Mouse (Mus musculus): ENCODE measurements at regions not wholly inside any gene's neighbourhood (a gene's known extent, or its start where the extent isn't known, plus 50 kb on each side); places are given as distances from the start of the nearest gene placed in this dataset.

DNA sequence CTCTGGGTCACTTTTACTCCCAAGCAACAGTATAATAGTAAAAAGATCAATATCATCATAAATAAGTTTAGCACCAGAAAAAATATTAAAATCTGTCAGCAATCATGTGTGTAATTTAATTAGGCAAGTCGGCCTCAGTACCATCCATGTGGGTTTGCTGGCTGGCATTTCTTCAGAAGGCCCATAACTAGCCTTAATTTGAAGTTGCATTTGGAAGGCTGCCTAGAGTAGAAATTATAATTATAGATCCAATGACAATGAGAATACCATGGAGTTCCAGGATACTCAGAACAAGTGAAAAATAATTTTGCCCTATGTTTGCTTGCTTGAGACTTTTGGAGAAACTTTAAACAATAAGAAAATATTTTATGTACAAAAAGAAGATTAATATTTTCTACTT lies 521.4 kb downstream of the Kctd12 start:
- in situ Hi-C loops (cut with MboI, MseI), result no loop called here

- in situ Hi-C loops (cut with MboI, MseI), result no loop called here
These were observed 542.7 kb downstream of the Kctd12 start for GRCm38 (mm10) chr14:102439738-102440137.

GRCm38 (mm10) chr14:102403397-102404115 lies 578.9 kb downstream of the Kctd12 start:
- in situ Hi-C loops (cut with MboI, MseI), result no loop called here

DNA sequence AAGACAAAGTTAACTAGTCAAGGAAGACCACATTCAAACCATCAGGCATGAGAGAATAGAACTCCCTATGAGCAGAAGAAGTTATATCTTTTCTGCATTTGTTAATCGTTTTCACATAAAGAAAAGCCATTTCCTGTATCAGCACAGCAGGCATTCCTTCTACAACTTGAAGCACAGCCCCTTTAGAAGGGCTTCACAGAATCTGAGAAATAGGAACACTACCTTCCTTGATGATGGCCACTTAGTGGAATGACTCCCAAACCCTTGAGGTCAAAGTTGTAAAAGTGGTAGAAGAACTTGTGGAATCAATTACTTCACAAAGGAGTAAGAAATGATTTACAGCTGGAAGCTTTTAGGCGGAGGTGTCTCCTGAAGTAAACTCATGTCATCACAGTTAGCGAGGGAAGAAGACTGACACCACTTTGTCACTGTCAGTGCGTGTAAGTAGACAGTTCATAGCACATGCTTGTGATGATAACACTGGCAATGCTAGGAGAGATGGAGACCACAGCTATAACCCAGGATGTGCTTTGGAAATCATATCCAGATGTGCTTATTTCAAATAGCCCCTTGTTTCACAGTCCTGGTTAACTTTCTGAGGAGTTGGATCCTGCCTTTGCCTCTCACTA lies 580.3 kb downstream of the Kctd12 start:
- in situ Hi-C loops (cut with MboI, MseI), result no loop called here

GRCm38 (mm10) chr14:102396036-102396734 lies 586.3 kb downstream of the Kctd12 start:
- in situ Hi-C loops (cut with MboI, MseI), result no loop called here

GRCm38 (mm10) chr14:102392351-102392750 lies 590.1 kb downstream of the Kctd12 start:
- in situ Hi-C loops (cut with MboI, MseI), result no loop called here

GRCm38 (mm10) chr14:102372994-102373567 lies 609.4 kb downstream of the Kctd12 start:
- in situ Hi-C loops (cut with MboI, MseI), result no loop called here

DNA sequence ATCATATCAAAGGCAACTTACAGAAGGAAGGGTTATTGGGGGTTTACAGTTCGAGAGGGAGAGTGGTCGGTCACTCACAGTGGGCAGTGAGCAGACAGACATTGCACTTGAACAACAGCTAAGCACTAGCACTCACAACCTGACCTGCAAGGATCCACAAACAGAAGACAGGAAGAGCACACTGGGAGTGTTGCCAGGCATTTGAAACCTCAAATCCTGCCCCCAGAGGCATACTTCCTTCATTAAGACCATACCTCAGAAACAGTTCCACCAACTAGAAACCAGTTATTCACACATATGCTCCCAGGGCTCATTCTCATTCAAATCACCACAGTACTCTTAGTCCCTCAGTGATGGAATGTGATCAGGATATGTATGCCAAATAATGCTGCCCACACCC lies 620.8 kb downstream of the Kctd12 start:
- in situ Hi-C loops (cut with MboI, MseI), result no loop called here

DNA sequence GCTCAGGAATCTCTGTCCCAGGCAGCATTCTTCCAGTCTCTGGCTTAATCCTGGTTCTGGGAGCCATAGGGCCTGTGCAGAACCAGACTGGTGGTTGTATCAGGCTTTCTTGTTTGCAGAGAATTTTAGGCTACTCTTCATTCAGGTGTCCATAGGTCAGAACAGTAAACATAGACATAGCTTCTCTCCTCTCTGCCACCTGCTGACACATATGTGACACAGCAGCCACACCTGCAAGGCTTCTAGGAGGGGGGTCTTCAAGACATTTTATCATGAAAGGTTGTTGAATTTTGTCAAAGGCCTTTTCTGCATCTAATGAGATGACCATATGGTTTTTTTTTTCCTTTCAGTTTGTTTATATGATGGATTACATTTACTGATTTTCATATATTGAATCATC lies 599.7 kb downstream of the Lmo7 start:
- in situ Hi-C loops (cut with MboI, MseI), result no loop called here

GRCm38 (mm10) chr14:102306332-102306731 lies 576.6 kb downstream of the Lmo7 start:
- in situ Hi-C loops (cut with MboI, MseI), result no loop called here

GRCm38 (mm10) chr14:102302826-102303225 lies 573.1 kb downstream of the Lmo7 start:
- in situ Hi-C loops (cut with MboI, MseI), result no loop called here

DNA sequence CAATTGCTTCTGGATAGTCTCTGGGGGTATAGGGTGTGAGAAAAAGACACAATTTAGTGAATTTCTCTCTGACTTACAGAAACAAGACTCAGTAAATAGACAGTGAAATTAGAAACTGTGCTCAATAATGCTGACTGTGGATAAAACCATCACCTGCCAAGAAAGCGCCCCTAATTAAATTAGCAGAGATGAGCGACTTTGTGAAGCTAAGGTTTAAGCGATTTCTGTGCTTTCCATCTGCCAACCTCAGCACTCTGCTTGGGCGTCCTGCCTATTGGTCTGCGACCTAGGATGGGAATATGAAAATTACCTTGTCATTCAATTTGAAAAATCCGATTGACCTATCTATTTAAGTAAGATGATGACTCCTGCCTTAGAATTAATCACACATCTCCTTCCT lies 570.5 kb downstream of the Lmo7 start:
- in situ Hi-C loops (cut with MboI, MseI), result no loop called here

- in situ Hi-C loops (cut with MboI, MseI), result no loop called here
These were observed 561.6 kb downstream of the Lmo7 start for GRCm38 (mm10) chr14:102291361-102291760.

- in situ Hi-C loops (cut with MboI, MseI), result no loop called here
These were observed 520.3 kb downstream of the Lmo7 start for GRCm38 (mm10) chr14:102250076-102250475.

- in situ Hi-C loops (cut with MboI, MseI), result no loop called here
These were observed 518.8 kb downstream of the Lmo7 start for GRCm38 (mm10) chr14:102248581-102248980.

DNA sequence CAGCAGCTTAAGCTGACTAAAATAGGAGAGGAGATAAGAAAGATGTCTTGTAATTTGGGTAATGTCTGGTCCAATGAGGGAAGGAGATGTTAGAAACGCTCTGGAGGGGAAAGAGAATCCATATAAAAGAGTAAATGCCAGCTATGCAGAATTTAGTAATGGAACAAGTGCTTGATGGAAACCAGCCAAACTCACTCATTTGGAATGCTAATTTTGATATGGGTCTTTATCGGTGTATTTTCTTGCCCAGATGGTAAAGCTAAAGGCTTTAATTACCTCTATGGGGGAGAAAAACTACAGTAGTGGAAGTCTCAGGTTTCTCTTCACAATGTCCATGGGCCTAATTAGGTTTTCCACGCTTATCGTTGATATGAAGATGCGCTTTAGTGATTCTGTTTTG lies 518.3 kb downstream of the Lmo7 start:
- in situ Hi-C loops (cut with MboI, MseI), result no loop called here

- in situ Hi-C loops (cut with MboI, MseI), result no loop called here
These were observed 514.2 kb downstream of the Lmo7 start for GRCm38 (mm10) chr14:102243806-102244536.

DNA sequence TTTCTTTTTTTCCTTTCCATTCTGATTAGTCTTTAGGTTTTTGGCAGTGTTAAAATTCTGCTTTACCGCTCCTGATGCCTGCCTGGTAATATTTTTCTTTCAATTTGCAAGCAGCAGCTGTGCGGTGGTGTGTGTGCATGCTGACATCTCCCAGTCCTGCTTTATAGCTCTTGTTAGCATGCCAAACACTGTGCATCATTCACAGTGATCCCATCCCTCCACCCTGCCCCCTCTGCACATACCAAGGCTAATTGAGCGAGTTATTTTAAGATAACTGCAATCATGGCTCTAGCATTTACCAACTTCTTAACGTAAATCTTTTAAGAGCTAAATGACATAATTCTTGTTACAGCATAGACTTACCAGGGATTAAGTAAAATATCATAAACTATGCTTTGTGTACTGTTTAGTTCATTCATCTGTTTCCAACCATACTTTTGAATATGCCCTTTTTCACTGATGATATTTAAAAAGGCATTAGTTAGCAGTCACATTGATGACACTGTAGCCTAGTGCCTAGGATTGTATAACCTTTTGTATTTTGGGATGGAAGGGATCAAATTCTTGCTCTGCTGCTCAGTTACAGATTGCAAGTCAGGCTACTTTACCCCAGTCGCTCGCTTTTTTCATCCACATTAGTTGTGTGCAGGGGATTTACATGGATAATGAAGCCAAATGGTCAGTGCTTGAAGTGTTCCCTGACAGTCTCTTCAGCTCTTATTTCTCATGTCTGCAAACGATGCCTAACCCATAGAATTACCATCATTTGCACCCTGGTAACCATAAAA lies 487.0 kb downstream of the Lmo7 start:
- in situ Hi-C loops (cut with MboI, MseI), result no loop called here

DNA sequence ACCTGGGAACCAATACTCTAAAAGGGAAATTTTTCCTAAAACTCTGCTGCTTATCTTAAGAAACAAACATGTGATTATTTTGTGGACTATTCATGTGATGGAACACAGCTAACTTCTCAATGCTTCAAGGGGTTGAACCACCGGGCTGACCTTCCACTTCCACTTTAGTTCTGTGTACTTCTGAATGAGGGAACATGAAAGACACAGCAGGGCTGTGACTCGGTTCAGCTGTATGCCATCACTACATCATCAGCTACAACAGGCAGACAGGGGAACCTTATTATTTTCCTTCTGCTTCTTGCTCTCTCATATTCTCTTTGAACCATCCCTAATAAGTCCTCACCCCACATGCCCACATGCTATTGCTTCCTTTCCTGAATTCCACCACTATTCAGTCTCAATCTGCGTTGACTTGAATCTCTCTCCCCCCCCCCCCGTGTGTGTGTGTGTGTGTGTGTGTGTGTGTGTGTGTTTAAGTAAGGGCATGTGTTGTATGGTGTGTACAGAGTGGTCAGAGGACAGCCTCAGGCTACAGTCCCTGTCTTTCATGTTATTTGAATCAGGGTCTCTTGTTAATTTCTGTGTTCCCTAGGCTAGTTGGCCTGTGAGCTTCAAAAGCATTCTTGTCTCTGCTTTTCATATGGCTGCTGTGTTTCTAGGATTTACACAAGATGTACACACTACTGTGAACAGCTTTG lies 485.7 kb downstream of the Lmo7 start:
- in situ Hi-C loops (cut with MboI, MseI), result no loop called here

- in situ Hi-C loops (cut with MboI, MseI), result no loop called here
These were observed 482.3 kb downstream of the Lmo7 start for GRCm38 (mm10) chr14:102212079-102212478.
